Mouse (Mus musculus) E14TG2a.4 (cell line): ENCODE data around the gene Slc4a8.
"Not testable (repeated sequence)": the region's sequence is repeated elsewhere in the genome, so short reads cannot be mapped to it uniquely, and the experiment has no call there.

ENCODE experiments used
- CTCF ChIP-seq: conservative IDR thresholded peaks from 2 replicates; pipeline ENCODE4 v1.5.1; 2014; ENCODE audit warnings: low read length
- NANOG ChIP-seq: IDR thresholded peaks from 2 replicates; pipeline ENCODE4 v1.6.1; 2014; ENCODE audit warnings: borderline replicate concordance, low read length, mixed read lengths
- POU5F1 ChIP-seq: IDR thresholded peaks from 2 replicates; pipeline ENCODE4 v1.6.1; 2014; ENCODE audit warnings: low read length, borderline replicate concordance

DNA sequence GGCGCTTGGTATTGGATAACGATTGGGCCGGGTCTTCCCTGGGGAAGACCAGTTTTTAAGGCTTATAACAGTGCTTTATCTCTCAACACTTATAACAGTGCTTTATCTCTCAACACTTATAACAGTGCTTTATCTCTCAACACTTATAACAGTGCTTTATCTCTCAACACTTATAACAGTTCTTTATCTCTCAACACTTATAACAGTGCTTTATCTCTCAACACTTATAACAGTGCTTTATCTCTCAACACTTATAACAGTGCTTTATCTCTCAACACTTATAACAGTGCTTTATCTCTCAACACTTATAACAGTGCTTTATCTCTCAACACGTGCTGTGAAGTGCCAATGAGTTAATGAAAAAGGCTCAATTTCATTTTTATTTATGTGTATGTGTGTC is 7.5 kb downstream of the Slc4a8 start:
- TF ChIP-seq CTCF, NANOG, POU5F1: not testable (repeated sequence)
